Mouse (Mus musculus): ENCODE measurements around the gene Csf1.
A peak's percentile ranks its signal among the peaks of the same experiment; 100 is the strongest.

Csf1 gene

DNA sequence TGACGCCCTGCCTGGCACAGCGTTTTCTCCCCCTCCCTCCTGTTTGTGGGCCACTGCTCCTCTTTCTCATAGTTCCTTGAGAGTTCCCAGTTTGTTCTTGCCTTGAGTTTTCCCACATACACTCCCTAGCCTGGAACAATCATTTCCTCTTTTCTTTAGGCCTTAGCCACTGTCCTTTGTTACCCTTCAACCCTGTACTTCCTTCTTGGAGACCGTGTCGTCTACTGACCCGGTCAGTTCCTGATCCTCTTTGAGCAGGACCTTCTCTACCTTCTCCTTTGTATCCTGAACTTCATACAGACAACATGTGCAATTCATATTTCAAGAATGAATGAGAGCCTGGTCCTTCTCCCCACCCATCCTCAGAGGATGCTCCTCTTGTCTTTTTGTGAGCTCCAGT lies 21.0 kb upstream of the Csf1 start:
- no peak for DNase-seq (ENCODE audit: low read depth, low spot score)

DNA sequence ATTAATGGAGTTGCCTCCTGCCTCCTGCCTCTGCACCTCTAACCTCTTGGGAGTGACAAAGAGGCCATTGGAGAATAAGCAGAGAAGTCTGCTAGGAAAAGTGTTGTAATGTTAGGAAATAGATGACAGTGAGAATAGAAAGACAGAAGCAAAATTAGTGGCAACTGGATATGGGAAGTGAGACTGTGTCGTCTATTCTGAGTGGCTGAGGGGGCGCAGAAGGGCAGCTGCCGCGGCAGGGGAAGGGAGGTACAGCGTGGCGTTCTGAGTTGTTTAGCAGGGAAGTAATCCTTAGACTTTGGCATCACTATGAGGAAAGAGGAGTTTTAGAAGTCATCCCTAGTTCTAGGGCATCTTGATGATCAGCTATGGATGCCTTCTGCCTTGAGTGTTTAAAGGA lies 17.7 kb upstream of the Csf1 start:
- DNase-seq (ENCODE audit: low read depth, low spot score) = peak; percentile 37

DNA sequence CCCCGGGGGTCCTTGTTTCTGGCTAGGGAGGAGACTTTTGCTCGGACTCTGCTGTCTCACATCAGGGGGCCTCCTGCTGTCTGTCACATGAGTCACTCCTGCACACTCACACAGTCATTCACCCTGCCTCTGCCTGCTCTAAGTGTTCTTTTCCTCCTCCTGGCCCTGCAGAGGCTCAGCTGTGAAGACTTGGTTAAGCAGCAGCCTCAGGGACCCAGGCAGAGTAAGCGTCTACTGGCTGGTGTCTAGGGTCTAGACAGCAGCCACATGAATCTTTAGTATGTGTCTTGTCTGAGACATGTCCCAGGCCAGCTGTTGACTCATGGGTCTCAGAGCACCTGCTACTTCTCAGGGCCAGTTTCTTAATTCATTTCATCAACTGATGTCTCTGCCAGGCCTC lies 16.0 kb upstream of the Csf1 start:
- peak; percentile 17 for DNase-seq (ENCODE audit: low read depth, low spot score)

DNA sequence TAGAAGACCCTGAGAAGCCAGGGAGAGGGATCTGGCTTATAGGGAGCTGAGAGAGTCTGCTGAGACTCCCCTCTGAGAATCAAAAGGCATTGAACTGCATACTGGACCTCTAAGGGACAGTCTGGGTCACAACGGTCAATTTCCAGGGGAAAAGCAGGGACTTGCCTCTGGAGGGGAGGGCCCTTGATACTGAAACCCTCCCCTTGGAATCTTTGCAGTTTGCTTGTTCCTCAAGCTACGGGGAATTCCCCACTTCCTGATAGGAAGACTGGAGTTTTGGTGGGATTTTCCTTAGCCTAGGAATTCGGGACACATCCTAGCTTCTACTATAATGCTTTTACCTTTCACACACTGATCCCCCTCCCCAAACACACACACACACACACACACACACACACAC lies 15.5 kb upstream of the Csf1 start:
- DNase-seq (ENCODE audit: low read depth, low spot score) = no peak

DNA sequence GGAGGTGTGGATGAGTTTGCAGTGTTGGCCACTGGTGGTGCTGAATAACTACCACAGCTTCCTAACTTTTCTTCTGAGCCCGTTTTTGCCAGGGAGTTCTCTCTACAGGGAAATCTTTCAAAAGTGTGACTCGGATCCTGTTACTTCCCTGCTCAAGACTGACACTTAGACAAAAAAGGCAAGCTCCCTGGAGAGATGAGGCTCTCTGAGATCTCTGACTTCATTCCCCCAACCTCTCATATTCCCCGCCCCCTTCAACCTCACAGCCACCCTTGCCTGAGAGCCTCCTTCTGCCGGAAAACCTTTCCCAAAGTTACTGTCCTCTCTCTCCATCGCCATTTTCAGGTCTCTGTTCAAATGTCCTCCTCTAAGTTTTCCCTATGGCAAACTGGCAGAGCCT lies 14.8 kb upstream of the Csf1 start:
- no peak for DNase-seq (ENCODE audit: low read depth, low spot score)

DNA sequence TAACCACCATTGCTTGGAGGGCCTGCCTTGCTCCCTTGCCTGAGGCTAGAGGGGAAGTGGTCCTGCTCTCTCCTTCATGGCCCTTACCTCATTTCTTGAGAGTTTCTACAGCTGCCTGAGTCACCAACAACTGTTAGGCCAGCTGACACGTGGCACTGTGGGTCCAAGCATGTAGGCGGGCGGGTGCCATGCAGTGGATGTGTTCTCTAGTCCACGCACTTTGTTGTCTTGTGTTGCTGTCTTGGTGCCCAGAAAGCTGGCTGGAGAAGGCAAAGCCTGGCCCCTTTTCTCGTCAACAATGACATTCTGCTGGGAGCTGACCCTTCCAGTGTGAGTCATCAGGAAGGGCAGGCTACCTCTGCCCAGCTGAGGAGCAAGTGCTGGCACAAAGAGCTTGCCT lies 12.6 kb upstream of the Csf1 start:
- DNase-seq (ENCODE audit: low read depth, low spot score) = no peak

DNA sequence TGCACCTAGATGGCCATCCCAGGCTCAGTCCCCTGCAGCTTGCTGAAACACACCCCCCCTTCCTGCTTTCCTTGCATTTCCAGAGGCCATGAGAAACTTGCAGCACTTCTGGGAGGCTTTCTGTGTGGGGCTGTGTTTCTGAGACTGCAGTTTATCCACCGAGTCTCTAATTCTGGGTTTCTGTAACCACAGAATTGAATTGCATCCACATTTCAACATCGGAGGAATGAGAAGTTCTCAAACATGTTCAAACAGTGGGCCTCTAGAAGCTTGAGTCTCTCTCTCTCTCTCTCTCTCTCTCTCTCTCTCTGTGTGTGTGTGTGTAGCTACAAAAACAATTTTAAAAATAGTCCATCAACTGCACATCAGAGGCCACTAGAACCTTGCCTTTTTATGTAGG lies 9.4 kb upstream of the Csf1 start:
- no peak for DNase-seq (ENCODE audit: low read depth, low spot score)

DNA sequence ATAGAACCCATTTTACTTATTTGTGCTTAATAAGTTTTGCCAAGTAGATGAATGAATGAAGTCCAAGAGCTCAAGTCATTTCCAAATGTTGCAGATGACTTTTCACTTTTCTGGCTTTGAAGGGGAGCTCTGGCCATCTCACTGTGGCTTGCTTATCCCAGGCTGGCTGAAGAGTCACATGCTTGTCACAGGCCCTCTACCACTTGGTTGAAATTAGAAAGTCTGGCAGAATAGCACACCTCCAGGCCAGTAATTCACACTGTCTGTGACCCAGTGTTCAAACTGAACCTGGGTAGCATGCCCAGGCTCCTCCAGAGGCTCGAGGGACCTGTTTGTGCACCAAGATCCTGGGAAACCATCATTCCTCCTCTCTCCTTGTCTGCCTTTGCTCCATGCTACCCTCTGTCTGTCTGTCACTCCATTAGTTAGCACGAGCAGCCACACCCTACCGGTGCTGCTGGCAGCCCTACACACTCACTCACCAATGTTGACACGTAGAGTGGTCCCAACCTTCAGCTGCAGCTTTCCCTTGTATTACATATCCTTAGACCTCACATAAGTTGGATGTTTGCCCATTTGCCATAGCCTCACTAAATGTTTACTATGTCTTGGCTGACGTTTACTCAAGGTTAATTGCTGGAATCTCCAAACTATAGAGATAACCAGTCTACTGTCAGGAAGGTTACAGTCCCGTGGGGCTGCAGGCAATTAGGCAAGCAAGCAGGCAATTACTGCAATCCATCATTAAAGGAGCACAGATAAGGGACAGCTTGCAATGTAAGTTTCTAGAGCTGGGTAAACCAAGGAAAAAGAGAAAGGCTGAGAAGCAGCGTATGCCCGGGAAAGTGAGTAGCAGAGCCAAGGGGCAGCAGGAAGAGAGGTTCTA lies 8.1 kb upstream of the Csf1 start:
- no peak for DNase-seq (ENCODE audit: low read depth, low spot score)

DNA sequence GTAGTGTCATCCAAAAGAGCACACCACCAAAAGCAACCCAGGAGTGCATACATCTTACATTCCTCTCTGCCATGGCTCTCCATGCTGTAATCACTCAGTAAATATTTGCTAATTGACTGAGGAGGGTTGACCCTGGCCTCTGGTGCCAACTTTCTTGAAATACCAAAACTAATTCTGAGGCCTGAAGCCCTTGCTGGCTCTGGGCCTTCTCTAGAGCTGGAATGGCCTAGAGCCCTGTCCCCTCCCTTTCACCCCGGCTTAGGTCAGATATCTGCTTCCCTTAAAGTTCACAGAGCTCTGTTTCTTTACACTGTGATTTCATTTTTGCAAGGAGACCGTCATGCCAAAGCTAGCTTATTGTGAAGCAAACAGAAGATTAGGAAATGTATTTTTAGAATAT lies 6.5 kb upstream of the Csf1 start:
- DNase-seq (ENCODE audit: low read depth, low spot score) = no peak

DNA sequence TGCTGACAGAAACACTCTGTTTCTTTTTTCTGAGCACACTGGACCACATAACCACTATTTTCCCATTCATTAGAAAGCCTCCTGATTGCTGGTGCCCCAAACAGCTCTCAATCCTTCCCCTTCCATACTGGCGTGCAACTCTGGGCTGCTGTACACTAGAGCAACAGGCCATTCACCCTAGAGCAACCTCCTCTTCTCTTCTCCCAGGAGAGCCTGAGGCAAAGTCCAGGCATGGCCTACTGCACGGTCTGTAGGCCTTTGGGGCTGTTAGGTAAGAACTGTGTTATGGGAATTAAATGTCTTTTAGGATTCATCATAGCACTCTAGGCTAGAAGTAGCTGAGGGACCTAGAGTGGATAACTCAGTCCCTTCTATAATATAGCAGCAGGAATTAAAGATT lies 5.7 kb upstream of the Csf1 start:
- no peak for DNase-seq (ENCODE audit: low read depth, low spot score)

DNA sequence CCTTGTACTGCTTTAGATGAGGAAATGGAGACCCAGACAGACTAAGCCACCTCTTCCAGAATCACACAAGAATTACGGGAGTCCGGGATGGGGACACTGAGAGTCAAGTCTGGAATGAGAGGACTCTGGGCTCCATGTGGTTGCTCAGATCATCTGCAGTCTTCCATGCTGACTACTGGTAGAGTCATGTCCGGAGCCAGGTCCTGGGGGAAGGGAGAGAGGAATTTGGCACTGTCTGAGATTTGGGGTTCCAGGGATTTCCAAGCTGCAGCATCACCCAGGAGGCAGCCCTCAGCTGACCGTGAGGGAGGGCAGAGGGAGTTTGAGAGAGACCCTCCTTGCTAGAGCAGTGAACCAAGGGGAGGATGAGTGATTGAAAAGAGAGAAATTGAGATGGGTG lies 3.3 kb upstream of the Csf1 start:
- DNase-seq (ENCODE audit: low read depth, low spot score) = no peak

DNA sequence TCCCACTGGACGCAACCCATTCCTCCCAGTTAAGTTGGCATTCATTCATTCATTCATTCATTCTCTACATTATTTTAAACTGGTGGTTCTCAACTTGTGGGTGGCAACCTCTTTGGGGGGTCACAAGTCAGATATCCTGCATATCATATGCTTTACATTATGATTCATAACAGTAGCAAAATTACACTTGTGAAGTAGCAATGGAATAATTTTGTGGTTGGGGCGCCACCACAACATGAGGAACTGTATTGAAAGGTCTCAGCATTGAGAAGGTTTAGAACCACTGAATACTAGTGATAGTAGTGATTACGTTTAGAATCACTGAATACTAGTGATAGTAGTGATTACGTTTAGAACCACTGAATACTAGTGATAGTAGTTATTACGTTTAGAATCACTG lies 1.2 kb upstream of the Csf1 start:
- DNase-seq (ENCODE audit: low read depth, low spot score) = no peak

DNA sequence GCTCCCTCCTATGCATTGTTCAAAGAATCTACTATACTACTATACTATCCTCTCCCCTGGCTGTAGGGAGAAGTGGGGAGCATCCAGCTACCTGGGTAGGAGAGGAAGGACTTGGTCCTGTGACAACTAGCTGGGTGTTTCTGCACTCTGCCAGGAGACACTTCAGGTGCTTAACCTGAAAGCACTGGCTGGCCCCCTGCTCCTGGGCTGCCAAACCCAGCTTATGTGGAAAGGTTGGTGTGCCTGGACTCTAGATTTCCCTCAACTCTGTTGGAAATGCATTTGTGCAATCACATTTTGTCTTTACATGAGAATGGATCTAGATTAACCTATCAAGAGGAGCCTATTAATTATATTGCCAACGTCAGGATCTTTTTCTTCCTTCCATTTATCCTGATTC lies 502 bp upstream of the Csf1 start:
- DNase-seq (ENCODE audit: low read depth, low spot score) = no peak

DNA sequence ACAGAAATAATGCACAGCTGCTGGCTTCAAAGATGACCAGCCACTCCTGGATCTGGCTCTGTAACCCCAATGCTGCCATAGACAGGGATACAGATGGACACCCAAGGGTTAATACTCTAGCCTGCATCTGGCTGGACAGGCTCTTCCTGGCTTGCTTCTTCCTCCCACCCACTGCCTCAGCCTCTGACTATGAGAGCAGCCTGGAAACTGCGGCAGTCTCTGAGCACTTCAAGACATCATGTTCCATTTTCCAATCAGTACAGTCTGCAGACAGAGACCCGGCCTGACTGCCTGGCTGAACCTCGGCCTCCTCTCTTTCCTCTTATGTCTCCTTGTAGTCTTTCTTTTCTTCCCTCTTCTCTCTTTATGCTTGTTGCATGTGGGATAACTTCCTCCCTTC lies 1.6 kb downstream of the Csf1 start:
- DNase-seq (ENCODE audit: low read depth, low spot score) = no peak

DNA sequence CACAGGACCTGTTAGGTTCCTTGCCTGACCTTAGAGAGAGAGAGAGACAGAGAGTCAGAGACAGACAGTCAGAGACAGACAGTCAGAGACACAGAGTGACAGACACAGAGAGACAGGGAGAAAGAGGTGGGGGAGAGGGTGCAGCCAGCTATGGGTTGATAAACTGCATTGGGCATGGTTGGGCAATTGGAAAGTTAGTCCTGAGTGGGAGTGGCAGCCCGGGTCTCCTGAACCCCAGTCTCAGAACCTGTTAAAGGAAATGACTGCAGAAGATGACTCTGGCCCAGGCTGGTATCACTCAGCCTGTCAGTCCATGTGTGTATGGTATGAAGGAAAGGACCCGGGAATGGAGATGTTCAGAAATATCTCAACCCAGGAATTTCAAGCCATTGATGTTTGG lies 2.1 kb downstream of the Csf1 start:
- DNase-seq (ENCODE audit: low read depth, low spot score) = no peak

DNA sequence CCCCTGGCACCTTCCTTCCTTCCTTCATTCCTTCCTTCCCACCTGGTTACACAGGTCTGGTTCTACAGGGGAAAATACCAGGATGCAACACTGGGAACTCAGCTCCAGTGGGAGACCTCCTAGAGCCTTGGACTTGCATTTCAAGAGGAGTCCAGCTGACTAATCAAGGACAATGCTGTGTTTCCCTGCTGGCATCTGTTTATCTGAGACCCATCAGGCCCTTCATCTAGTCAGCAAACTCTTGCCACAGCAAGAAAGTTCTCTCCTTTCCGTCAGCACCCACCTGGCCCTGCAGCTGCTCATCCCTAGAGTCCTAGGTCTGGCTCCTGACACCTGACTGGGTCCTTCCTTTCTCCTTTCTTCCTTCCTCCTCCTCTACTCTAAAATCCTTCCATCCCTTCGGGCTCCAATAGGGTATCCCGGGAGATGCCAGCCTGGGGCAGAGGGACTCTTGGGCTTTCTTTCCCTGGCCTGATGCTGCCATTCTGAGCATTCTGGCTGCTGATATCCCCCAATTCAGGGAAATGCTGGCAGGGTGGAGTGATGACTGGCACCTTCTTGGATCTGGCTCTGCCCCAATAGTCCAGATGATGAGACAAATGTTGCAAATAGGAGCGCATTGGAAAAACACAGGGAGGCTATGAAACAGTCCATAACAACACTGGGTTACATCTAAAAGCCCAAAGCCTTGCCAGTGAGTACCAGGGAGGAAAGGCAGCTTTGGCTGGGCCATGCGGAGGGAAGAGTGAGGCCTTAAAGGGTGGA lies 2.7 kb downstream of the Csf1 start:
- DNase-seq (ENCODE audit: low read depth, low spot score) = no peak

DNA sequence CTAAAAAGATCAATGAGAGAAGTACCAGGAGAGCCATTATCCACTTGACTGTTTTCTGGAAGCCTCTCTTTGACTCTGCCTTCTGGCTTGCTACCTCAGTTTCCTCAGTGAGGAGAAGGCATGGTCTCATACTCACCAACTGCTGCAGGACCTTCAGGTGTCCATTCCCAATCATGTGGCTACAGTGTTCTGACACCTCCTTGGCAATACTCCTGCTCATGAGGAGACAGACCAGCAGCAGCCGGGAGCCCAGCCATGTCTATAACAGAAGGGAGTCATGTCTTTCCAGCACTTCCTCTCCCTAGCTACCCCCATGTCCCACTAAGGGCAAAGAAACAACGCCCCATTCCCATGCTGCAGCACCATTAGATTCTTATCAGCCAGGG lies 3.8 kb downstream of the Csf1 start:
- DNase-seq (ENCODE audit: low read depth, low spot score) = no peak

DNA sequence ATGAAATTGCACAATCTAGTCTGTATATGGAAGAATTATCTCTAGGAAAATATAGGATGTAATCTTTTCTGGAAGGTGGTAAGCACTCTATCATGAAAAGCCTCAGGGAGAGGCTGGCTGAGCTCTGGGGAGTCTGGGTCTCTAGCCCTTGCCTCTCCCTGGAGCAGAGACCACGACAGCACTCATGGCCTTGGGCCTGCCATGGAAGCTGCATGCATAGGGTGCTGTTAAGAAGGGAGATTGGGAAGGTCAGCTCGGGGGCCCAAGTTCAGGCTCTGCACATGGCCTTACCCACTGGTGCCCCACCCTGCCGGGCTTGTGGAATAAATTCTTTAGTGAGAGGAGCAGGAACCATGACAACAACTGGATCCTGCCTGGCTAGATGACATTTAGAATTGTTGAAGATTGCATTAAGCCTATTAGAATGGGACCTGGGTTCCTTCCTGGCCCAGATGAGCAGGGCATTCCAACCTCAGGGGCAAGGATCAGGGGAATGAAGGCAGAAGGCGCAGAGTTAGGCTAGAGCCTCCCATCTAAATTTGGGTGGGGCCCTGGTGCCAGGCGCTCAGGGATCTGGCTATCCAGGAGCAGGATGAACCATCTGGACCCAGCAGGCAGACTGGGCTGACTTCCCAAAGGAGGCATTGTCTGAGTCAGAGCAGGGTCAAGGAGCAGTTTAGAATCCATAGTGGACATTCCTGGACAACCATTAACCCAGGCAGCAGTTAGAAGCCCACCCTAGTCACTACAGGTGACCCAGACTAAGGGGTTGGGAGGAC lies 4.4 kb downstream of the Csf1 start:
- DNase-seq (ENCODE audit: low read depth, low spot score) = no peak

DNA sequence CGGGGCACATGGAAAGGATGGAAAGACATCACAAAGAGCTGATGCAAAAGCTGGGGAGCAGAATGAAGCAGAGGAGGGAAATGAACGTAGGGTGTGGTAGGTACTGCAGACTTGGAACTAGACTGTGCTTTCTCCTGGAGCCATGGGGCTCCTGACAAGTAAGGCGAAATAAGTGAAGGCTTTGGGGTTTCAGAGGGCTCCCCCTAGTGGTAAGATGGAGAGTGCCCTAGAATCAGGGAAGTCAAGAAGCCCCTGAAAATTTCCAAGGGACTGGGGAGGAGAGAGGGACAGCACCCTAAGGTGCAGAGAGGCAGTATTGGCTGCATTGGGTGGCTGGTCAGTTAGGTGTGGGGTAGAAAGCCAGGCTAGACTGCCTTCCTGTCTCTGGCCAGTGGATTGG lies 5.6 kb downstream of the Csf1 start:
- peak; percentile 60 for DNase-seq (ENCODE audit: low read depth, low spot score)

DNA sequence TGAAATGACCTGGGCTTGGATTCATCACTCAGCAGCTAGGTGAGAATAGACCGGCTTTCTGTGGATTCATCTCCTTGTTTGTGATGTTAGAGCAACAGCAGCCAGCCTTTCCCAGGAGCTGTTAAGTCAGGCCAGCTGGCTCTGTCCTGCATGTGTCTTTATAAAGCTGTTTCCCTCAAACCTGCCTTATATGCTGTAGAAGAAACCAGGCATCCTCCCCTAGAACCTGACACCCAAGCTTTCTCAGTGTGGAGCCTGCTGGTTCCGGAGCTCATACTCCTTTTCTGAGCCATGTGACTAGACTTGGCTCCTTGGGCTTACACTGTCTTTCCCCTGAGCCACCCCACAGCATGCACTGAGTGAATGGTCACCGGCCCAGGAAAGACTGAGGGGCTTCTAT lies 8.7 kb downstream of the Csf1 start:
- DNase-seq (ENCODE audit: low read depth, low spot score) = no peak

DNA sequence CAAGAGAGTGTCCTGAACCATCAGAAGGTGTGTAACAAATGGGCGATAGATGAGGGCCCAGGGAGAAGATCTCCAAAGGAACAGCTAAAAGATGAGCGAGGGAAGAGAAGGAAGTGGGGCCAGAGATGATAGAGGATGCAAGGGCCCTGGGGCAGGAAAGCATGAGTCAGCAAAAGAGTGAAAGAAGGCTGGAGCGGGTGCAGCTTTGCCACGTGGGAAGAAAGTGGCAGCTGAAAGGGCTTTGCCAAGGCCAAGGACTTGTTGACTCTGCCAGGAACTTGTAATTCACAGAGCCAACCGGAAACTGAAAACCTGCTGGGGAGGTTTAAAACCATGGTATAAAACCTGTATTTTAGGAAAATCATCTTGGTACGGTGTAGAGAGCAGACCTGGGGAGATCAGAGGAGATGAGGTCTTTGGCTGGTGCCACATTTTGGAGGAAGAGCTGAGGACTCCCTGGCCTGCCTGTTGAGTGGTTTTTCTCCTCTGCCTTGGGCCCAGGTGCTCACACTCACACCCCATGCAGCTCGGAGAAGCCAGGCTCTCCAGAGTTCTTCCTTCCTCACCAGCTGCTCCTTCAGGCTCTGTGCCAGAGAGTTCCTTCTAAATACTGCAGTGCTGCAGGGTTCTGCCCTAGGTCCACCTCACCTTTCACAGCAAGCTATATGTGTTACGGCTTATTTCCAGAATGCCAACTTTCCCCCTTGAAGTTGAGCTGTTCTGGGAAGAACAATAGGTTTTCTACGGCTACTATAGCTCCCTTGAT lies 9.3 kb downstream of the Csf1 start:
- no peak for DNase-seq (ENCODE audit: low read depth, low spot score)

DNA sequence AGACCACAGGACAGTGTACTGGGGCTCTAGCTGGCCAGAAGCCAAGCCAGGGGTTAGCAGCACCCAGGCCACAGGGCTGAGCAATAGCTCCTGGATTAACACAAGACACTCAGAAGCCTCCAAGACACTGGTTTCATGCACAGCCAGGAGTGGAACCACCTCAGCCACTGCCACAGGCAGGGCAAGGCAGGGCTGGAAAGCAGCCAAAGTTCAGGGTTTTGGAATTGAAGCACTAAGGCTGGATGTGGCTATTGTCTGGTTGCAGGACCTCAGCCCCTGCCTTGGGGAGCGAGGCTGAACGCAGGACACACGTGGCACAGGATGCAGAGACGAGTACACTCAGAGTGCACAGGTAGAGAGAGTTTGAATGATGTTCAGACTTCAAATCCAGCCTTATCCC lies 10.8 kb downstream of the Csf1 start:
- DNase-seq (ENCODE audit: low read depth, low spot score) = no peak
